Mouse (Mus musculus): ENCODE measurements around the gene Gfm2. TPM values are rescaled to one million over a fixed set of nuclear protein-coding genes. Genes with fewer than 3 reads are reported as not detected.
A peak's percentile ranks its signal among the peaks of the same experiment; 100 is the strongest.

Gfm2 gene
- total RNA-seq, 2 experiments from 2014 or later: 45.8 to 58.9 TPM

GRCm38 (mm10) chr13:97196925-97197218 is 59.1 kb downstream of the Gfm2 start:
- no peak for DNase-seq
- H3K27ac ChIP-seq: no peak overlapping the region
- no peak overlapping the region for H3K4me3 ChIP-seq
- TF ChIP-seq CTCF (IDR thresholded peaks at IDR 0.05): no peak
- intact Hi-C loops (cut with DNase I): no loop called here

DNA sequence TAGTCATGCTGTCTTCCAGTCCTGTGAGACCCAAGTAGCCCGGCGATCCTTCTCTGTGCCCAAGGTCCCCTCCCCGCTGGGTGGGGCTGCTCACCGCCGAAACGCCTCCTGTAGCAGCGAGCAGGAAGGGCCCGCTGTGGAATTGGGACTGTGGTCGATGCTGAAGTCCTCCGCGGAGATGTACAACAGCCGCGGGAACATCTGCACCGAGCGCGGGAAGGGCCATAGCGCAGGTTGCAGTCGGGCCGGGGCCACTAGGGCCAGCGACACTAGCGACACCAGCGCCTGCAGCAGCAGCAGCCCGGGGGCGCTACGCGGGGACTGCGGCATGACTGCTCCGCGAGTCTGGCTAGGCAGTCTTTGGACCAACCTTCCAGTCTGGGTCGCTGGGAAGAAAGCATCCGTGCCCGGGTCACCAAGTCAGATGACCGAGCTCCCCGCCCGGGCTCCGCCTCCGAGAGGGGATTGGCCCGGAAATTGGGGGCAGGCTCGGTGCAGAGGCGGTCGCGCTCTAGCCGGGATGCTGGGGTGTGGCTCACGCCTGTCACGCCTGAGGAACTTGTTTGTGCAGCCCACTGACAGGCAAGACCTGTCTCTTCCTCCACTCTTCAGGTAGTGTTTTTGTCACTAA is 60.3 kb downstream of the Gfm2 start, which contains the start of gene Hexb:
Gene Hexb, minus strand, starts transcription at position 426 of the 631 bp plus-strand sequence.
- intact Hi-C loops (cut with DNase I): no loop called here
- TF ChIP-seq CTCF (IDR thresholded peaks at IDR 0.05): peak; percentile 46
- Histone ChIP-seq H3K4me3 (peak within 1 kb of the TSS; percentile 71), H3K27ac (peak within 1 kb of the TSS; percentile 89)
- DNase-seq: peak; percentile 97

GRCm38 (mm10) chr13:97199123-97199522 is 61.4 kb downstream of the Gfm2 start:
- Histone ChIP-seq H3K27ac (no peak overlapping the region; the same call in 1 of the 2 replicates), H3K4me3 (no peak overlapping the region)
- TF ChIP-seq CTCF (IDR thresholded peaks at IDR 0.05): no peak
- intact Hi-C loops (cut with DNase I): no loop called here
- no peak for DNase-seq

GRCm38 (mm10) chr13:97201076-97201475 is 63.3 kb downstream of the Gfm2 start:
- intact Hi-C loops (cut with DNase I): no loop called here
- no peak overlapping the region for H3K27ac ChIP-seq
- no peak overlapping the region for H3K4me3 ChIP-seq
- no peak for DNase-seq
- no peak for TF ChIP-seq CTCF (IDR thresholded peaks at IDR 0.05)

GRCm38 (mm10) chr13:97201896-97202295 is 64.2 kb downstream of the Gfm2 start:
- intact Hi-C loops (cut with DNase I): no loop called here
- TF ChIP-seq CTCF (IDR thresholded peaks at IDR 0.05): no peak
- no peak overlapping the region for H3K4me3 ChIP-seq
- H3K27ac ChIP-seq: no peak overlapping the region
- no peak for DNase-seq

DNA sequence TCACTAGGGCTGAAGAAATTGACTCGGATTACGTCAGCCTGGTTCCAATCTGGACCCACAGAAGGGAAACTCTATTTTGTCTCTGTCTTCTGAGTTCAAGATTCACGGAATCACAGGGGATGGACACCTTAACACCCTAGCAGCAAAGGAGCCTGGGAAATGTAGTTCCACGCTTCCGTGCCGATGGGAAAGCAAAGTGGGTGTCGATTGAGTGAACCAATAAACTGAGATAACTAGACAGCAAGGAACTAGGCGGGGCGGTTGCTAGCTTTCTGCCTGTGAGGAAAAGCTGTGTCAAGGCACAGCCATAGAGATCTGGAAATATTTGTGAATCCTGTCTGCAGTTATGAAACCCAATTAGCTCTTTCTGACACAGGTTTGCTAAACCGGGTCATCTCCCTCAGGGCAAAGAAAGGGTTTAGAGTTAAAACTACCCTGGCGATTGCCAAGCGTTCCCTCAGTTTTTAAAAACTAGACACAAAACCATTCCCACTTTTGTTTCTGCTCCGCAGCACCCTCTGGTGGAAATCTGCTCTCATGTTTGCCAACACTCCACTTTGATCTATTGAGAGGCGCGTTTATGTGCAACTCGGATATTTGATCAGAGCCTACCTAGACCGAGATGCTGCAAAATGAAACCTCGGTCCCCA is 67.4 kb downstream of the Gfm2 start:
- Histone ChIP-seq H3K4me3 (peak overlapping the region; percentile 81), H3K27ac (peak overlapping the region; percentile 87)
- DNase-seq: peak; percentile 86
- intact Hi-C loops (cut with DNase I): no loop called here
- peak; percentile 90 for TF ChIP-seq CTCF (IDR thresholded peaks at IDR 0.05)

DNA sequence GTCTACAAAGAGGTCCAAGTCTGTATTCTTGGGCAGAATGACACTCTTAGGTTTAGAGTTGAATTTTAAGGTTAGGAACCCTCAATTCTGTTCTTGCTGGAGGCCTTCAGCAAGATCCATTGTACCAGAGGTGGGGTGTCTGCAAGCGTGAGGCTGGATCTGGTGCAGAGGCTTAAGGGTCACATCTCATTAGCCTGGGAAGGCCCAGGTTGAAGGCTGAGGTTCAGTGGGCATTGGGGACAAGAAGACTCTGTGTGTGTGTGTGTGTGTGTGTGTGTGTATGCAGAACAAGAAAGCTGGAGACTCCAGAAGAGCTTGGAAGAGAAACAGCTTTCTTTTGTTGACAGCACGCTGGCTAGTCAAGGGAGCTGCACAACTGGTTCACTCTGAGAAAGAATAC is 68.3 kb downstream of the Gfm2 start:
- H3K4me3 ChIP-seq: no peak overlapping the region
- intact Hi-C loops (cut with DNase I): no loop called here
- no peak for DNase-seq

GRCm38 (mm10) chr13:97207472-97208111 is 69.9 kb downstream of the Gfm2 start:
- intact Hi-C loops (cut with DNase I): no loop called here
- no peak for TF ChIP-seq CTCF (IDR thresholded peaks at IDR 0.05)
- DNase-seq: no peak
- no peak overlapping the region for H3K4me3 ChIP-seq
- H3K27ac ChIP-seq: no peak overlapping the region

More for the DNA sequence above, 68.3 kb downstream of the Gfm2 start:
- no peak overlapping the region for H3K27ac ChIP-seq
- no peak for TF ChIP-seq CTCF (IDR thresholded peaks at IDR 0.05)

DNA sequence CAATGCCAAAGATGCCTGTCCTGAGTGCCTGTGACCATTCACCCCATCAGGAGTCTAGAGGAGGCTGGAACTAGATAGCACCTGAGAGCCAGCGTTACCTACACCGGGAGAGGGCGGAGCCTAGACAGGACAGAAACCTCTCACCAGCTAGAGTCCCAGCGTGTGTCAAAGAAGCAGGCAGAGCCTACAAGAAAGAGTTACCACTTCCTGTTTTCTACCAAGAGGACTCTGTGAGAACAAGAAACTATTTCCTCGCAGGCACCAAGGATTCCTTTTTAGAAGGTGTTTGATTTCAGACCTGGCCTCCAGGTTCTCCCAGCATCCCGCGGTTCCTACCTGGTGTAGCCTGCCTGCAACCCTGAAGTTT is 70.4 kb downstream of the Gfm2 start:
- intact Hi-C loops (cut with DNase I): no loop called here
- no peak for DNase-seq
- Histone ChIP-seq H3K27ac (no peak overlapping the region), H3K4me3 (no peak overlapping the region)
- no peak for TF ChIP-seq CTCF (IDR thresholded peaks at IDR 0.05)

- intact Hi-C loops (cut with DNase I): no loop called here
- no peak for DNase-seq
- Histone ChIP-seq H3K4me3 (no peak overlapping the region), H3K27ac (no peak overlapping the region)
- TF ChIP-seq CTCF (IDR thresholded peaks at IDR 0.05): no peak
These were observed 70.8 kb downstream of the Gfm2 start for GRCm38 (mm10) chr13:97208500-97209010.

DNA sequence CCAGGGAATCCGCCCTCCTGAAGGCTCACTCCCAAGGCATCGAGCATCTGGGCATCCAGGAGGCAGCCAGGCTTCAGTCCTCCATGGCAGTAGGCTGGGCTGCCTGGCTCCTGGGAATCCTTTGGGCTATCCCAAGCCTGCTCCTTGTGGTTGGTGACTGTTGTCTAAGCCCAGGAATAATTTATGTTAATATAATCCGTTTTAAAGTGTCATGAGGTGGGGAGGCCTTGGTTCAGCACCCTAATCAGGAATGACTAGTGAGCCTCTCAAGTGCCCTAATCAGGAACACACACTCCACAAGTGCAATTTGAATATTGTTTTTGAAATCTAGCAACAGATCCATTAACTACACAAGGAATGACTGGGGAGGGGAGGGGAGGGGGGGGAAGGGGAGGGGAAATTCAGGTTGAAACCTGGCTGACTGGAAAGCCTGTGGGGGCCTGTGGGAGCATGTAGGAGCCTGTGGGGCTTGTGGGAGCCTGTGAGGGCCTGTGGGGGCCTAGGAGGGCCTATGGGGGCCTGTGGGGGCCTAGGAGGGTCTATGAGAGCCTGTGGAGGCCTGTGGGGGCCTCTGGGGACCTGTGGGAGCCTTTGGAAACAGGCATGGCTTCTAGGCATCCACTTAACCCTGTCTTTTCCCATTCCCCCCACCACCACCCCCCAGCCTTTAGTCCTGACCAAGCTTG is 77.0 kb downstream of the Gfm2 start:
- H3K4me3 ChIP-seq: no peak overlapping the region
- DNase-seq: no peak
- no peak for TF ChIP-seq CTCF (IDR thresholded peaks at IDR 0.05)
- intact Hi-C loops (cut with DNase I): no loop called here
- H3K27ac ChIP-seq: no peak overlapping the region

DNA sequence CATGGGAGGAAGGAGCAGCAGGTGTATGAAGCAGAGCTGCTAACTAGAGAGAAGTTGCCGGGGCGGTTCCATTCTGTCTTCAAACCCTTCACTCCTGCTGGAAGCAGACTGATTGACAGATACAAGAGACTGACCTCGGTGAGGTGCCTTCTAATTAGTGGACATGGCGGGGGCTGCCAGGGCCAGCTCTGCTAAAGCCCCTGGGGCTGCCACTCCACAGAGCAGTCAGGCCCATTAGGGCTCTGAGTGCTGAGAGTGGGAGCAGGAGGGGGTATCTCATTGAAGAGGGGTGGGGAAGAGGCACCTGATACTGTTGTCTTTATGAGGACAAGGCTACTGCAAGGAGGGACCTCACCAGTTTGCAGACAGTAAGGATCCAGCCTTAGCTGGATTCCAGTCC is 77.8 kb downstream of the Gfm2 start:
- DNase-seq: no peak
- no peak for TF ChIP-seq CTCF (IDR thresholded peaks at IDR 0.05)
- intact Hi-C loops (cut with DNase I): no loop called here
- no peak overlapping the region for H3K4me3 ChIP-seq
- H3K27ac ChIP-seq: no peak overlapping the region

GRCm38 (mm10) chr13:97216196-97216595 is 78.5 kb downstream of the Gfm2 start:
- DNase-seq: no peak
- TF ChIP-seq CTCF (IDR thresholded peaks at IDR 0.05): no peak
- no peak overlapping the region for H3K27ac ChIP-seq
- intact Hi-C loops (cut with DNase I): no loop called here
- H3K4me3 ChIP-seq: no peak overlapping the region
